Mouse (Mus musculus) forelimb bud, embryonic 11.5 days (tissue): ENCODE data around the gene Lce1a1.
A peak's percentile ranks its signal among the peaks of the same experiment; 100 is the strongest.
"Not testable (repeated sequence)": the region's sequence is repeated elsewhere in the genome, so short reads cannot be mapped to it uniquely, and the experiment has no call there.

ENCODE experiments used
- DNase-seq: peaks from one replicate; pipeline ENCODE4 v3.0.0-alpha.2; 2012; ENCODE audit warnings: low read depth, low spot score

The Lce1a1 gene

GRCm38 (mm10) chr3:92648207-92648606 lies at the start of gene Lce1a1:
TSS of gene Lce1a1 (minus strand) at chr3:92648307.
- no peak for DNase-seq

GRCm38 (mm10) chr3:92694613-92695012 lies 46.5 kb upstream of the Lce1a1 start:
- no peak for DNase-seq

- DNase-seq = no peak
Observed at GRCm38 (mm10) chr3:92691688-92692087, 43.6 kb upstream of the Lce1a1 start.

- not testable (repeated sequence) for DNase-seq
Observed at GRCm38 (mm10) chr3:92689154-92689553, 41.0 kb upstream of the Lce1a1 start.

GRCm38 (mm10) chr3:92687110-92687509 lies 39.0 kb upstream of the Lce1a1 start, which contains the start of gene Lce1d:
TSS of gene Lce1d (minus strand) at chr3:92687210.
- no peak for DNase-seq

- no peak for DNase-seq
Observed at GRCm38 (mm10) chr3:92678947-92679346, 30.8 kb upstream of the Lce1a1 start, which contains the start of gene Lce1c. TSS of gene Lce1c (plus strand) at chr3:92679247.

GRCm38 (mm10) chr3:92670215-92670614 lies 22.1 kb upstream of the Lce1a1 start, which contains the start of gene Lce1a2:
TSS of gene Lce1a2 (minus strand) at chr3:92670315.
- DNase-seq = no peak

- no peak for DNase-seq
Observed at GRCm38 (mm10) chr3:92656826-92657225, 8.7 kb upstream of the Lce1a1 start, which contains the start of gene Lce1b. TSS of gene Lce1b (minus strand) at chr3:92656926.

GRCm38 (mm10) chr3:92639854-92640253 lies 8.3 kb downstream of the Lce1a1 start:
- no peak for DNase-seq

- no peak for DNase-seq
Observed at GRCm38 (mm10) chr3:92638653-92638991, 9.5 kb downstream of the Lce1a1 start.

- no peak for DNase-seq
Observed at GRCm38 (mm10) chr3:92637745-92638652, 10.1 kb downstream of the Lce1a1 start.

GRCm38 (mm10) chr3:92621560-92621959 lies 26.5 kb downstream of the Lce1a1 start, which contains the start of gene Lce6a:
TSS of gene Lce6a (minus strand) at chr3:92621660.
- no peak for DNase-seq

- DNase-seq = no peak
Observed at GRCm38 (mm10) chr3:92609804-92610203, 38.3 kb downstream of the Lce1a1 start.

GRCm38 (mm10) chr3:92607392-92607791 lies 40.7 kb downstream of the Lce1a1 start, which contains the start of gene 2210017I01Rik:
TSS of gene 2210017I01Rik (minus strand) at chr3:92607492.
- DNase-seq = no peak

GRCm38 (mm10) chr3:92602169-92602568 lies 45.9 kb downstream of the Lce1a1 start:
- DNase-seq = peak; percentile 28

- no peak for DNase-seq
Observed at GRCm38 (mm10) chr3:92600456-92600855, 47.7 kb downstream of the Lce1a1 start.

GRCm38 (mm10) chr3:92599973-92600372 lies 48.1 kb downstream of the Lce1a1 start:
- DNase-seq = no peak

- DNase-seq = no peak
Observed at GRCm38 (mm10) chr3:92598429-92598828, 49.7 kb downstream of the Lce1a1 start.
